Mouse (Mus musculus) spleen, adult 2 months (tissue): ENCODE measurements at regions not wholly inside any gene's neighbourhood (a gene's known extent, or its start where the extent isn't known, plus 50 kb on each side); places are given as distances from the start of the nearest gene placed in this dataset.

Source experiments
- DNase-seq, 2 experiments: peaks; one replicate each; pipeline versions ENCODE4 v3.0.0 to v3.0.0-alpha.2; 2012 to 2021; ENCODE audit warnings: low spot score in 2 of 2, low read depth in 1 of 2
- H3K27ac ChIP-seq: fragments of 200-500 bp; 2 replicates; pipeline ENCODE4 v1.5.1; 2012; ENCODE audit warnings: low read length, inconsistent platforms; ENCODE audit not compliant: insufficient read depth
- H3K27me3 ChIP-seq: fragments of 200-500 bp; 2 replicates; pipeline ENCODE4 v1.6.1; 2012; ENCODE audit warnings: mild to moderate bottlenecking, moderate library complexity, low read length, inconsistent platforms; ENCODE audit not compliant: control insufficient read depth, insufficient read depth
- H3K36me3 ChIP-seq: fragments of 200-500 bp; 2 replicates; pipeline ENCODE4 v1.6.1; 2012; ENCODE audit warnings: mild to moderate bottlenecking, low read length, inconsistent platforms; ENCODE audit not compliant: control insufficient read depth, insufficient read depth
- H3K4me1 ChIP-seq: fragments of 200-500 bp; 2 replicates; pipeline ENCODE4 v1.6.1; 2011; ENCODE audit warnings: inconsistent platforms; ENCODE audit not compliant: control insufficient read depth, insufficient read depth, insufficient read length
- H3K4me3 ChIP-seq: fragments of 200-500 bp; 2 replicates; pipeline ENCODE4 v1.5.1; 2011; ENCODE audit warnings: mild to moderate bottlenecking, inconsistent platforms; ENCODE audit not compliant: insufficient read depth, insufficient read length; ENCODE audit errors: extremely low read depth
- CTCF ChIP-seq: fragments of 200-500 bp; IDR thresholded peaks from 2 replicates; pipeline ENCODE4 v1.5.1; 2011; ENCODE audit warnings: mild to moderate bottlenecking, inconsistent platforms; ENCODE audit not compliant: insufficient read depth, insufficient read length, insufficient replicate concordance; ENCODE audit errors: extremely low read depth
- POLR2A ChIP-seq: fragments of 200-500 bp; IDR thresholded peaks from 2 replicates; pipeline ENCODE4 v1.6.1; 2011; ENCODE audit warnings: low read depth, low read length, inconsistent platforms
- WGBS: fragments of 180-500 bp; shearing (Covaris S2); methylation state at CpG from one replicate; pipeline ENCODE4 v1.1.7; 2018; 5-methylcytosine and 5-hydroxymethylcytosine counted together

- H3K27ac ChIP-seq = no peak overlapping the region
- no peak for DNase-seq
- no peak for TF ChIP-seq POLR2A
- no peak for TF ChIP-seq CTCF
Measured at GRCm38 (mm10) chr3:131857442-131857841, 227.7 kb upstream of the Dkk2 start.

GRCm38 (mm10) chr3:131859083-131859482, 226.0 kb upstream of the Dkk2 start:
- H3K27me3 ChIP-seq = no peaks in the 10 kb centered on the region
- no peak overlapping the region for H3K27ac ChIP-seq
- no peak for DNase-seq
- WGBS = 82% methylated on average over 12 of the region's 12 CpGs
- H3K4me3 ChIP-seq = no peak overlapping the region
- H3K36me3 ChIP-seq = no peaks in the 10 kb centered on the region
- H3K4me1 ChIP-seq = no peaks in the 10 kb centered on the region
- no peak for TF ChIP-seq CTCF
- no peak for TF ChIP-seq POLR2A

More at GRCm38 (mm10) chr3:131857442-131857841, 227.7 kb upstream of the Dkk2 start:
- Histone ChIP-seq H3K4me1 (no peaks in the 10 kb centered on the region), H3K4me3 (no peak overlapping the region), H3K36me3 (no peaks in the 10 kb centered on the region), H3K27me3 (no peaks in the 10 kb centered on the region)
- 66% methylated on average over 2 of the region's 2 CpGs for WGBS

- TF ChIP-seq CTCF (no peak), POLR2A (no peak)
- 68% methylated on average over 5 of the region's 5 CpGs for WGBS
- H3K36me3 ChIP-seq = no peaks in the 10 kb centered on the region
- no peak for DNase-seq
- H3K4me3 ChIP-seq = no peak overlapping the region
- H3K27me3 ChIP-seq = no peaks in the 10 kb centered on the region
- no peak overlapping the region for H3K27ac ChIP-seq
- H3K4me1 ChIP-seq = no peaks in the 10 kb centered on the region
Measured at GRCm38 (mm10) chr3:131865106-131865505, 220.0 kb upstream of the Dkk2 start.

- WGBS = 97% methylated on average over 3 of the region's 3 CpGs
- no peak overlapping the region for H3K4me3 ChIP-seq
- no peak for DNase-seq
- no peak for TF ChIP-seq POLR2A
- no peak for TF ChIP-seq CTCF
- H3K4me1 ChIP-seq = no peaks in the 10 kb centered on the region
- no peaks in the 10 kb centered on the region for H3K27me3 ChIP-seq
- H3K36me3 ChIP-seq = no peaks in the 10 kb centered on the region
- no peak overlapping the region for H3K27ac ChIP-seq
Measured at GRCm38 (mm10) chr3:131867266-131867665, 217.8 kb upstream of the Dkk2 start.

GRCm38 (mm10) chr3:131868219-131868964, 216.7 kb upstream of the Dkk2 start:
- H3K27me3 ChIP-seq = no peaks in the 10 kb centered on the region
- 75% methylated on average over 11 of the region's 11 CpGs for WGBS
- DNase-seq = no peak
- H3K4me1 ChIP-seq = no peaks in the 10 kb centered on the region
- H3K36me3 ChIP-seq = no peaks in the 10 kb centered on the region
- TF ChIP-seq CTCF = no peak
- no peak for TF ChIP-seq POLR2A
- no peak overlapping the region for H3K27ac ChIP-seq
- no peak overlapping the region for H3K4me3 ChIP-seq

- DNase-seq = no peak
- no peak overlapping the region for H3K27ac ChIP-seq
- TF ChIP-seq POLR2A (no peak), CTCF (no peak)
- H3K27me3 ChIP-seq = no peaks in the 10 kb centered on the region
- no peak overlapping the region for H3K4me3 ChIP-seq
- H3K36me3 ChIP-seq = no peaks in the 10 kb centered on the region
- no peaks in the 10 kb centered on the region for H3K4me1 ChIP-seq
- WGBS = 50% methylated on average over 4 of the region's 4 CpGs
Measured at GRCm38 (mm10) chr3:131869306-131869705, 215.8 kb upstream of the Dkk2 start.

- DNase-seq = no peak
- Histone ChIP-seq H3K4me1 (no peaks in the 10 kb centered on the region), H3K27me3 (no peaks in the 10 kb centered on the region), H3K36me3 (no peaks in the 10 kb centered on the region), H3K27ac (no peak overlapping the region), H3K4me3 (no peak overlapping the region)
- no peak for TF ChIP-seq POLR2A
- no peak for TF ChIP-seq CTCF
Measured at GRCm38 (mm10) chr3:131882667-131883066, 202.4 kb upstream of the Dkk2 start.
